Mouse (Mus musculus): ENCODE measurements around the gene Zfp865. TPM values are rescaled to one million over a fixed set of nuclear protein-coding genes. Genes with fewer than 3 reads are reported as not detected.
"Not testable (repeated sequence)": the region's sequence is repeated elsewhere in the genome, so short reads cannot be mapped to it uniquely, and the experiment has no call there.

Zfp865 gene
- polyA plus RNA-seq, 1 experiment from 2014 or later: 33.9 TPM

DNA sequence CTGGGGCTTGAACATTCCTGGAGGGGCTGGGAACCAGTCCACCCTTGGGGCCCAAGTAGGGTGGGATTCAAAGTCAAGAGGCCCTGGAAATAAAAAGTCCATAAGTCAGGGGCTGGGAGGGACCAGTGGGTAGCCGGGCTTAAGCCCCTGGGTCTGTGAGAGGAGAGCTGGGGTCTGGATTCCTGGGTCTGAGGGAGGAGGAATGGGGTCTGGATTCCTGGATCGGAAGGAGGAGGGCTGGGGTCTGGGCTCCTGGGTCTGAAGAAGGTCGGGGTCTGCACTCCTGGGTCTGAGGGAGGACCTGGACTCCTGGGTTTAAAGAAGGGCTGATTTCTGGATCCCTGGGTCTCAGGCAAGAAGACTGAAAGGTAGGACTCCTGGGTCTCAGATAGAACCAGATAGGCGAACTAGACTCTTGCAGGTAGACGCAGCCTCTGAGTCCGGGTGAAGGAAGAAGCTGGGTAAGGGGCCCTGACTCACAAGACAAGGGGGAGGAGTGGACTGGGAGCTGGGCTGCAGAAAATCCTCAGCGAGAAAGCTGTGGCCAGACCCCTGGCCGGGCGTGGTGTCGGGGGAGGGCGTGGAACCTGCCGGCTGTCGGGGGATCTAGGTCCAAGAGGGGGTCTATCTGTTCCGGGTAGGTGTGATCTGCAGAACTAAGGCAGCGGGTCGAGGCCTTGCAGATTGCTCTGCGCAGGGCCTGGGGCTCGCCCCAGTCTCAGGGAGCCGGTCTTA, 24.7 kb upstream of the Zfp865 start:
- in situ Hi-C loops (cut with MboI; ENCODE audit: low pct_unique_long_range_greater_than_20kb): no loop called here
- POLR2A ChIA-PET: no interaction called here
- no peak for DNase-seq (ENCODE audit: low read depth, low spot score)
- no peak for ATAC-seq
- no peaks in the 10 kb centered on the region for H3K27me3 ChIP-seq
- no peak for TF ChIP-seq CTCF (IDR thresholded peaks at IDR 0.05)
- CTCF ChIA-PET: interaction anchor here (0.9 kb wide), 1 partner anchor 56 kb away, joined by 3 read pairs; the partner anchor contains the start of gene Zfp580

- no peaks in the 10 kb centered on the region for H3K27me3 ChIP-seq
- DNase-seq (ENCODE audit: low read depth, low spot score): peak; percentile 61
- ChIA-PET POLR2A (interaction anchor here (0.6 to 1.5 kb wide), 5 partner anchors 19 to 202 kb away, joined by 3 to 5 read pairs (median 4); partner anchors contain the start of genes Fiz1, Gm44973 and Zfp580), CTCF (interaction anchor here (0.9 to 1.5 kb wide), 5 partner anchors 10 to 64 kb away, joined by 3 to 7 read pairs (median 4); partner anchors contain the start of gene Zfp580)
- in situ Hi-C loops (cut with MboI; ENCODE audit: low pct_unique_long_range_greater_than_20kb): no loop called here
- TF ChIP-seq CTCF (IDR thresholded peaks at IDR 0.05): no peak
- peak; percentile 53 for ATAC-seq
Measured at GRCm38 (mm10) chr7:4996003-4996895, 23.9 kb upstream of the Zfp865 start, which contains the start of gene Zfp579. Gene Zfp579, minus strand, starts transcription at chr7:4996158.

DNA sequence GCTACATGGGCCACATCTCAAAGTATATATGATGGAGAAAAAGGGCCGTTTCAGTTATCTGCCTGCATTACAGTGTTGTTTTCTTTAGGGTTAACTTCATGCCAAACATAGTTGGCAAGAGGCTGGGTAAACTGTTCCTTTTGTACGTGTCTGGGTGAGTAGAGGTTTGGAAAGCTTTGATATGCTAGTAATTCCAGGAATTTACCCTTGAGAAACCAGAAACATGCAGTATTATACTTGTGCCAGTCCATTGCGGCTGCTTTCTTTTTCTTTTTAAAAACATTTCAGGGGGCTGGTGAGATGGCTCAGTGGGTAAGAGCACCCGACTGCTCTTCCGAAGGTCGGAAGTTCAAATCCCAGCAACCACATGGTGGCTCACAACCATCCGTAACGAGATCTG, 23.2 kb upstream of the Zfp865 start:
- H3K27me3 ChIP-seq: no peaks in the 10 kb centered on the region
- POLR2A ChIA-PET: interaction anchor here (0.6 to 1.5 kb wide), 4 partner anchors 18 to 88 kb away, joined by 3 to 5 read pairs (median 4); partner anchors contain the start of genes Fiz1, Gm44973 and Zfp580
- CTCF ChIA-PET: interaction anchor here (0.8 to 1.5 kb wide), 5 partner anchors 10 to 63 kb away, joined by 3 to 7 read pairs (median 4); partner anchors contain the start of genes Fiz1, Zfp524 and Zfp580
- ATAC-seq: peak; percentile 41
- in situ Hi-C loops (cut with MboI; ENCODE audit: low pct_unique_long_range_greater_than_20kb): no loop called here
- TF ChIP-seq CTCF (IDR thresholded peaks at IDR 0.05): no peak
- no peak for DNase-seq (ENCODE audit: low read depth, low spot score)

DNA sequence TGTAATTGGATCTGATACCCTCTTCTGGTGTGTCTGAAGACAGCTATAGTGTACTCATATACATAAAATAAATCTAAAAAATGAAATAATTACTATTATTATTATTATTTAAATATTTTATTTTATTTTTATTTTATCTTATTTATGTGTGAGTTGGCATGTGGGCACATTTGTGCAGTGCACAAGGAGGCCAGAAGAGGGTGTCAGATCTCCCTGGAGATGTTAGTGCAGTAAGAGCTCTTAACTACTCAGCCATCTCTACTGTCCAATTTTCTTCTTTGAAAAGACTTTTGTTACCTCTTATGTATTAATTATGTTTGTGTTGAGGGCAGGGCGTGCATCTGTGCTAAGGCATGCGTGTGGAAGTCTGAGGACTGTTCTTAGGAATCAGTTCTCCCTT, 20.3 kb upstream of the Zfp865 start:
- ChIA-PET CTCF (interaction anchor here (1.0 to 1.7 kb wide), 6 partner anchors 9 to 61 kb away, joined by 3 to 6 read pairs (median 4); partner anchors contain the start of genes Fiz1 and Zfp524), POLR2A (no interaction called here)
- no peaks in the 10 kb centered on the region for H3K27me3 ChIP-seq
- no peak for TF ChIP-seq CTCF (IDR thresholded peaks at IDR 0.05)
- DNase-seq (ENCODE audit: low read depth, low spot score) (no peak), ATAC-seq (no peak)
- in situ Hi-C loops (cut with MboI; ENCODE audit: low pct_unique_long_range_greater_than_20kb): no loop called here

DNA sequence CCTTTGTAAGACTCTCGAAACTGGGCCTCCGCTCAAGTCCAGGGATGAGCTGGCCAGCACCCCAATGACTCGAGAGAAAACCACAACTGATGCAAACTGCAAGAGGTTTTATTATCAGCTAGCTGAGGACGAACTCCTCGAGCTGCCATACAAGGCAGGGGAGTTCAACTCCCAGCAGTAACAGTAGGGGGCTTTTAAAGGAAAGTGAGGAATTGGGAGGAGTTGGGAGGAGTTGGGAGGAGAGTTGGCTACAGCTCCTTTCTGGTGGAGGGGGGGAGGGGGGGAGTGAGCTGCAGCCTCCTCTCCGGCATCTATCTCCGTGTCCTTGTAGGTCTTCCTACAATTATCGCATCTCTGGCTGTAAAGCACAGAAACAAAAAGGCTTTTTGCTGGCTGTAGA, 17.3 kb upstream of the Zfp865 start:
- H3K27me3 ChIP-seq; ATAC-seq; POLR2A ChIA-PET; CTCF ChIA-PET; in situ Hi-C loops (cut with MboI; ENCODE audit: low pct_unique_long_range_greater_than_20kb); DNase-seq (ENCODE audit: low read depth, low spot score): not testable (repeated sequence)

- ATAC-seq: no peak
- no peak for DNase-seq (ENCODE audit: low read depth, low spot score)
- H3K27me3 ChIP-seq: no peaks in the 10 kb centered on the region
- in situ Hi-C loops (cut with MboI; ENCODE audit: low pct_unique_long_range_greater_than_20kb): no loop called here
- CTCF ChIA-PET: interaction anchor here (1.3 kb wide), 1 partner anchor 8 kb away, joined by 6 read pairs; no protein-coding TSS in a partner anchor
- no peak for TF ChIP-seq CTCF (IDR thresholded peaks at IDR 0.05)
- POLR2A ChIA-PET: no interaction called here
Measured at GRCm38 (mm10) chr7:5008229-5008628, 11.9 kb upstream of the Zfp865 start.

DNA sequence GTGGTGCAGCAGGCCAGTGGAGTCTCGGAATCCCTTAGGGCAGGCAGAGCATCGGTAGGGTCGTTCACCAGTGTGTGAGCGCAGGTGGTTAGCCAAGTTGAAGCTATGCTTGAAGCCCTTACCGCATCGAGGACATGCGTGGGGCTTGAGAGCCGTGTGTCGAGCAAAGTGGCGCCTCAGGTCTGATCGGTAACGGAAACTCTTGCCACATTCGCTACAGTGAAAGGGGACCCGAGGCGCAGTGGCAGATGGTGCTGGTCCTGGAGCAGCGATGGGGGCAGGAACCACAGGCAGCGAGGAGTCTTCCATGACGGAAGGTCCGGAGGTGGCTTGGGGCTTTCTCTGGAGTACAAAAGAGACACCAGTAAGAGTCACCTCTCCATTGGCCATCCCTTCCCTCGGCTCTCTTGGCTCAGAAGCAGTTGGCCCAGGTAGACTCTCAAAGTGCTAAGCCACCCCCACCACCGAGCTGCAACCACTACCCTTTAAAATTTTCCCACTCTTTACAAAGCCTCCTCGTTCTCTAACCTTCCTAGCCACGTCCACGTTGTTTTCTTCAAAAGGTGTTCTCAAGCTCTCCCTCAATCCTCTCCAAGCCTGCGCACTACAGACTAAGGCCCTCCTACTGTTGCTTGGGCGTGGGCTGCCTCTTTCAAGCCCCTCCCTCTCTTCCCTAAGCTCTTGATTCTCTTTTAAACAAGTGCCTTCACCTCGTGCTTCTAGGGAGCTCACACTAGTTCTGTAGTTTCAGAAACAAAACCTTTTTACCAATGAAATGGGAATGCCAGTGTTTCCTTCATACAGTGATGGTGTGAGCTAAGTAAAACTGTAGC, 7.3 kb upstream of the Zfp865 start:
- H3K27me3 ChIP-seq: no peaks in the 10 kb centered on the region
- CTCF ChIA-PET: interaction anchor here (1.0 to 1.9 kb wide), 4 partner anchors 12 to 69 kb away, joined by 3 to 5 read pairs (median 4); no protein-coding TSS in a partner anchor
- no peak for TF ChIP-seq CTCF (IDR thresholded peaks at IDR 0.05)
- in situ Hi-C loops (cut with MboI; ENCODE audit: low pct_unique_long_range_greater_than_20kb): no loop called here
- ATAC-seq (no peak), DNase-seq (ENCODE audit: low read depth, low spot score) (no peak)
- POLR2A ChIA-PET: interaction anchor here (1.1 kb wide), 1 partner anchor 47 kb away, joined by 3 read pairs; no protein-coding TSS in a partner anchor

- peak; percentile 60 for DNase-seq (ENCODE audit: low read depth, low spot score)
- ATAC-seq: peak; percentile 61
- in situ Hi-C loops (cut with MboI; ENCODE audit: low pct_unique_long_range_greater_than_20kb): loop anchor here (5.0 kb wide), 1 partner anchor 48 kb away; the partner anchor contains the start of gene U2af2
- ChIA-PET CTCF (interaction anchor here (1.5 to 1.9 kb wide), 4 partner anchors 14 to 71 kb away, joined by 3 to 5 read pairs (median 4); no protein-coding TSS in a partner anchor), POLR2A (interaction anchor here (0.5 to 1.6 kb wide), 3 partner anchors 18 to 877 kb away, joined by 3 to 5 read pairs (median 3); partner anchors contain the start of gene Rpl28)
- no peak for TF ChIP-seq CTCF (IDR thresholded peaks at IDR 0.05)
- no peaks in the 10 kb centered on the region for H3K27me3 ChIP-seq
Measured at GRCm38 (mm10) chr7:5014251-5015117, 5.7 kb upstream of the Zfp865 start, which contains the start of the genes Zfp524 and Fiz1. Gene Zfp524, plus strand, starts transcription at chr7:5014415. Gene Fiz1, minus strand, starts transcription at chr7:5014697.

Data from Patski (cell line).